Mouse (Mus musculus) intestine, embryonic 14.5 days (tissue): ENCODE measurements around the gene Ctnnd1. TPM values are rescaled to one million over a fixed set of nuclear protein-coding genes. Genes with fewer than 3 reads are reported as not detected.

Experiments
- ATAC-seq: fragments of 200-750 bp; cut with Nextera tagmentation; replicated peaks from 2 replicates; pipeline ENCODE4 v1.8.0; 2017; ENCODE audit warnings: low read depth, moderate number of reproducible peaks, moderate TSS enrichment, moderate library complexity; ENCODE audit not compliant: low FRiP score, low TSS enrichment
- DNase-seq: peaks from one replicate; pipeline ENCODE4 v3.0.0-alpha.2; 2018; ENCODE audit warnings: low spot score
- H3K27ac ChIP-seq: fragments of 300-500 bp; sonication (generic); 2 replicates; pipeline ENCODE4 v1.5.1; 2014; ENCODE audit warnings: low read depth, mild to moderate bottlenecking, control low read depth
- H3K27me3 ChIP-seq: fragments of 300-500 bp; sonication (generic); replicated peaks from 2 replicates; pipeline ENCODE4 v1.6.1; 2014; ENCODE audit warnings: low read length, control low read depth; ENCODE audit not compliant: control insufficient read depth, insufficient read depth
- H3K36me3 ChIP-seq: fragments of 300-500 bp; sonication (generic); 2 replicates; pipeline ENCODE4 v1.6.1; 2014; ENCODE audit warnings: low read length, control low read depth; ENCODE audit not compliant: control insufficient read depth, insufficient read depth
- H3K4me1 ChIP-seq: fragments of 300-500 bp; sonication (generic); replicated peaks from 2 replicates; pipeline ENCODE4 v1.6.1; 2014; ENCODE audit warnings: low read length, control low read depth, mixed read lengths; ENCODE audit not compliant: control insufficient read depth, insufficient read depth
- H3K4me2 ChIP-seq: fragments of 300-500 bp; sonication (generic); 2 replicates; pipeline ENCODE4 v1.6.1; 2014; ENCODE audit warnings: low read length
- H3K4me3 ChIP-seq: fragments of 300-500 bp; sonication (generic); 2 replicates; pipeline ENCODE4 v1.5.1; 2014; ENCODE audit warnings: low read depth, low read length, control low read depth, mixed read lengths
- H3K9ac ChIP-seq: fragments of 300-500 bp; sonication (generic); 2 replicates; pipeline ENCODE4 v1.6.1; 2014; ENCODE audit warnings: mild to moderate bottlenecking, low read length
- H3K9me3 ChIP-seq: fragments of 300-500 bp; sonication (generic); 2 replicates; pipeline ENCODE4 v1.6.1; 2016; ENCODE audit warnings: low read length, control low read depth; ENCODE audit not compliant: control insufficient read depth
- WGBS: fragments of 180-500 bp; shearing (Covaris S2); extraction: QIAGEN DNeasy Blood & Tissue Kit; methylation state at CpG from one replicate; pipeline ENCODE4 v1.1.7; 2014; 5-methylcytosine and 5-hydroxymethylcytosine counted together
- polyA plus RNA-seq: library from polyadenylated mRNA; unstranded; fragments of >200 nt; fragmentation: Nextera tagmentation; extraction: Ambion mirVana; gene quantifications from 2 replicates; pipeline ENCODE4 v1.2.1, GENCODE M21; 2014

Gene Ctnnd1
- polyA plus RNA-seq, 1 experiment from 2014 or later, result 59.5 TPM

- Histone ChIP-seq H3K27me3 (no peaks in the 10 kb centered on the region), H3K4me2 (no peak overlapping the region), H3K4me3 (no peak overlapping the region), H3K36me3 (peaks cover 5% of the 10 kb centered on the region; the same call in 1 of the 2 replicates), H3K27ac (no peak overlapping the region), H3K9ac (no peak overlapping the region), H3K9me3 (peaks cover 4% of the 10 kb centered on the region; the same call in 1 of the 2 replicates), H3K4me1 (no peaks in the 10 kb centered on the region)
- 84% methylated on average over 4 of the region's 4 CpGs for WGBS
- no peak for ATAC-seq
- no peak for DNase-seq
Measured at GRCm38 (mm10) chr2:84574130-84574529, 76.4 kb downstream of the Ctnnd1 start.

- Histone ChIP-seq H3K4me1 (no peaks in the 10 kb centered on the region), H3K27me3 (no peaks in the 10 kb centered on the region), H3K36me3 (no peaks in the 10 kb centered on the region), H3K9ac (no peak overlapping the region), H3K4me2 (peak overlapping the region; percentile 38), H3K4me3 (0 out of 2 replicates have a peak overlapping the region, but pooled peaks have one; percentile 13), H3K27ac (no peak overlapping the region), H3K9me3 (no peaks in the 10 kb centered on the region)
- WGBS, result 36% methylated on average over 10 of the region's 10 CpGs
- ATAC-seq (no peak), DNase-seq (no peak)
Measured at GRCm38 (mm10) chr2:84556888-84557514, 93.6 kb downstream of the Ctnnd1 start.

GRCm38 (mm10) chr2:84551390-84552100 lies 99.0 kb downstream of the Ctnnd1 start:
- ATAC-seq (0 out of 2 replicates have a peak, but pooled peaks have one; percentile 32), DNase-seq (no peak)
- H3K4me2 ChIP-seq, result no peak overlapping the region
- WGBS, result 68% methylated on average over 10 of the region's 10 CpGs
- H3K9me3 ChIP-seq, result no peaks in the 10 kb centered on the region
- H3K27ac ChIP-seq, result no peak overlapping the region
- no peaks in the 10 kb centered on the region for H3K4me1 ChIP-seq
- no peaks in the 10 kb centered on the region for H3K27me3 ChIP-seq
- H3K36me3 ChIP-seq, result no peaks in the 10 kb centered on the region
- H3K9ac ChIP-seq, result no peak overlapping the region
- H3K4me3 ChIP-seq, result no peak overlapping the region

Other genes with a start within 250 kb of the Ctnnd1 start
- gene Calcrl, start 225.4 kb downstream of the Ctnnd1 start, polyA plus RNA-seq, result 34.3 and 42.3 TPM in 2 replicates
- 53.9 and 60.1 TPM in 2 replicates for gene Tfpi, start 174.0 kb downstream of the Ctnnd1 start, polyA plus RNA-seq
- 0.34 and 0.60 TPM in 2 replicates for gene Btbd18, start 8.3 kb upstream of the Ctnnd1 start, polyA plus RNA-seq
- gene Selenoh, start 20.0 kb upstream of the Ctnnd1 start, polyA plus RNA-seq, result 309 and 329 TPM in 2 replicates
- gene Gm28635, start 27.3 kb upstream of the Ctnnd1 start, polyA plus RNA-seq, result not detected in 2 replicates
- 39.5 and 40.6 TPM in 2 replicates for gene Med19, start 27.6 kb upstream of the Ctnnd1 start, polyA plus RNA-seq
- 131 and 134 TPM in 2 replicates for gene Tmx2, start 28.4 kb upstream of the Ctnnd1 start, polyA plus RNA-seq
- gene Zdhhc5, start 64.4 kb upstream of the Ctnnd1 start, polyA plus RNA-seq, result 30.0 and 30.7 TPM in 2 replicates
- gene Clp1, start 76.6 kb upstream of the Ctnnd1 start, polyA plus RNA-seq, result 25.7 and 29.0 TPM in 2 replicates
- 6.9 and 8.8 TPM in 2 replicates for gene Ypel4, start 83.3 kb upstream of the Ctnnd1 start, polyA plus RNA-seq
- gene Gm19426, start 92.9 kb upstream of the Ctnnd1 start, polyA plus RNA-seq, result 4.6 and 5.3 TPM in 2 replicates
- 60.9 and 73.4 TPM in 2 replicates for gene Serping1, start 124.7 kb upstream of the Ctnnd1 start, polyA plus RNA-seq
- gene Ube2l6, start 148.1 kb upstream of the Ctnnd1 start, polyA plus RNA-seq, result 33.2 and 33.3 TPM in 2 replicates
- 0.27 TPM in 1 of 2 replicates, not detected in the other for gene Smtnl1, start 171.9 kb upstream of the Ctnnd1 start, polyA plus RNA-seq
- gene Timm10, start 176.2 kb upstream of the Ctnnd1 start, polyA plus RNA-seq, result 73.7 and 75.5 TPM in 2 replicates
- 18.3 and 18.7 TPM in 2 replicates for gene Slc43a1, start 188.1 kb upstream of the Ctnnd1 start, polyA plus RNA-seq
- gene Rtn4rl2, start 235.9 kb upstream of the Ctnnd1 start, polyA plus RNA-seq, result 0.99 and 1.9 TPM in 2 replicates